Mouse (Mus musculus): ENCODE measurements around the gene D030056L22Rik. TPM values are rescaled to one million over a fixed set of nuclear protein-coding genes. Genes with fewer than 3 reads are reported as not detected.

D030056L22Rik gene
- total and polyA plus RNA-seq, 2 experiments from 2014 or later, result 40.8 to 49.0 TPM

DNA sequence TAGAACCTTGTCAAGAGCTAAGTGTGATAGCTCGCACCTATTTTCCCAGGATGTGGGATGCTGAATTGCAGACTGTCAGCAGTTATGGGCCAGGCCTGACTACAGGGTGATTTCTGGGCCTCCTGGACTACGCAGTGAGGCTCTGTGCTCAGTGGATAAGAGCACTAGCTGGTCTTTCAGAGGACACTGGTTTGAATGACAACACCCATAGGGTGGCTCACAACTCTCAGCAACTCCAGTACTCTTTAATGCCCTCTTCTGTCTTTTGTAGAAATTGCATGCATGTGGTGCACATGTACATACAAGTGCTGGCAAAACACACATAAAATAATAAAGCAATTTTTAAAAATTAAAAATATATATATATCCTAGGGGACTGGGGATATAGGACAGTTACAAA is 12.2 kb downstream of the D030056L22Rik start:
- Histone ChIP-seq H3K4me3 (ENCODE audit: low read length) (no peak overlapping the region), H3K9ac (replicated peaks; ENCODE audit: low read length) (no peak overlapping the region), H3K4me1 (ENCODE audit: insufficient read depth, low read length) (no peaks in the 10 kb centered on the region), H3K4me2 (ENCODE audit: low read depth, low read length) (no peak overlapping the region), H3K27ac (no peak overlapping the region), H3K27me3 (ENCODE audit: insufficient read depth, low read length) (no peaks in the 10 kb centered on the region), H3K9me3 (ENCODE audit: low read length) (no peaks in the 10 kb centered on the region), H3K36me3 (ENCODE audit: insufficient read depth, low read length) (no peaks in the 10 kb centered on the region)
- 87% methylated on average over 2 of the region's 2 CpGs for WGBS
- DNase-seq (ENCODE audit: low spot score) (no peak), ATAC-seq (no peak)
- TF ChIP-seq CTCF (IDR thresholded peaks at IDR 0.05; ENCODE audit: low read depth), result no peak

DNA sequence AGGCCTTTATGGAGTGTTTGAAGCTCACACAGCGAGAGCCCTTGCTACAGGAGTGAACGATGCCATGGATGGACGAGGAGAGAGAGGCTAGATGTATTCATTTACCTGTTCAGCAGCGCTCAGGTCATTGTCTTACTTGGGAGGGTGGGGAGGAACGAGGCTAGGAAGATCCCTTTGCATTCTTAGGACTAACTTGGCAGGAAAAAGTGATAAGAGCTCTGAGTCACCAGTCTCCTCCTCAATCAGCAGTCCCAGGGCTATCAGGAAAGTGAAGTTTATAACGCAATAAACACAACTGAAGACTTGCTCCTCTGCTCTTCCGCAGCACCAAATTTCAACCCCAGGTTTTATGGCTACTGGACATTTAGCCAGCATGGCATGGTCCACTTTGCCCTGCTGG is 17.3 kb downstream of the D030056L22Rik start:
- H3K4me3 ChIP-seq (ENCODE audit: low read length), result no peak overlapping the region
- H3K9ac ChIP-seq (replicated peaks; ENCODE audit: low read length), result no peak overlapping the region
- no peaks in the 10 kb centered on the region for H3K27me3 ChIP-seq (ENCODE audit: insufficient read depth, low read length)
- WGBS, result 85% methylated on average over 7 of the region's 7 CpGs
- no peaks in the 10 kb centered on the region for H3K4me1 ChIP-seq (ENCODE audit: insufficient read depth, low read length)
- no peak overlapping the region for H3K4me2 ChIP-seq (ENCODE audit: low read depth, low read length)
- no peaks in the 10 kb centered on the region for H3K36me3 ChIP-seq (ENCODE audit: insufficient read depth, low read length)
- no peak for DNase-seq (ENCODE audit: low spot score)
- H3K27ac ChIP-seq, result no peak overlapping the region
- no peaks in the 10 kb centered on the region for H3K9me3 ChIP-seq (ENCODE audit: low read length)
- TF ChIP-seq CTCF (IDR thresholded peaks at IDR 0.05; ENCODE audit: low read depth), result no peak
- ATAC-seq, result no peak

GRCm38 (mm10) chr19:18731077-18731476 is 18.1 kb downstream of the D030056L22Rik start:
- Histone ChIP-seq H3K9me3 (ENCODE audit: low read length) (no peaks in the 10 kb centered on the region), H3K27me3 (ENCODE audit: insufficient read depth, low read length) (no peaks in the 10 kb centered on the region), H3K4me3 (ENCODE audit: low read length) (no peak overlapping the region), H3K9ac (replicated peaks; ENCODE audit: low read length) (no peak overlapping the region), H3K4me2 (ENCODE audit: low read depth, low read length) (no peak overlapping the region), H3K36me3 (ENCODE audit: insufficient read depth, low read length) (no peaks in the 10 kb centered on the region), H3K27ac (no peak overlapping the region), H3K4me1 (ENCODE audit: insufficient read depth, low read length) (no peaks in the 10 kb centered on the region)
- 66% methylated on average over 7 of the region's 7 CpGs for WGBS
- DNase-seq (ENCODE audit: low spot score) (no peak), ATAC-seq (no peak)
- no peak for TF ChIP-seq CTCF (IDR thresholded peaks at IDR 0.05; ENCODE audit: low read depth)

DNA sequence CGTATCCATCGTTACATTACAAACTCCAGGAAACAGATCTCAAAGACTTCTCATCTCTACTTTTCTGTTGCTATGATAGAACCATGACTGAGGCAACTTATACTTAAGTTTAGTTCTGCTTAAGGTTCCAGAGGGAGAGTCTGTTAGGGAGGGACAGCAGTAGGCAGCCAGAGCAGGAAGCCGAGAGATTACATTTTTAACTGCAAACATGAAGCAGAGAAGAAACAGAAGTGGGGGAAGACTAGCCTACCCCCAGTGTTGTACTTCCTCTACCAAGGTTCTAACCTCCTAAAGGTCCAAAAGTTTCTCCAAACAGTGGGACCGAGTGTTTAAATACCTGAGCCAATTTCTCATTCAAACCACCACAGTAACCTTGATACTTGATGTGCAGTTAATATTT is 22.9 kb downstream of the D030056L22Rik start:
- no peak for TF ChIP-seq CTCF (IDR thresholded peaks at IDR 0.05; ENCODE audit: low read depth)
- Histone ChIP-seq H3K9ac (replicated peaks; ENCODE audit: low read length) (no peak overlapping the region), H3K4me2 (ENCODE audit: low read depth, low read length) (no peak overlapping the region), H3K9me3 (ENCODE audit: low read length) (no peaks in the 10 kb centered on the region), H3K27ac (no peak overlapping the region), H3K4me1 (ENCODE audit: insufficient read depth, low read length) (no peaks in the 10 kb centered on the region), H3K36me3 (ENCODE audit: insufficient read depth, low read length) (no peaks in the 10 kb centered on the region), H3K27me3 (ENCODE audit: insufficient read depth, low read length) (no peaks in the 10 kb centered on the region), H3K4me3 (ENCODE audit: low read length) (no peak overlapping the region)
- 95% methylated on average over 4 of the region's 4 CpGs for WGBS
- no peak for ATAC-seq
- DNase-seq (ENCODE audit: low spot score), result no peak

DNA sequence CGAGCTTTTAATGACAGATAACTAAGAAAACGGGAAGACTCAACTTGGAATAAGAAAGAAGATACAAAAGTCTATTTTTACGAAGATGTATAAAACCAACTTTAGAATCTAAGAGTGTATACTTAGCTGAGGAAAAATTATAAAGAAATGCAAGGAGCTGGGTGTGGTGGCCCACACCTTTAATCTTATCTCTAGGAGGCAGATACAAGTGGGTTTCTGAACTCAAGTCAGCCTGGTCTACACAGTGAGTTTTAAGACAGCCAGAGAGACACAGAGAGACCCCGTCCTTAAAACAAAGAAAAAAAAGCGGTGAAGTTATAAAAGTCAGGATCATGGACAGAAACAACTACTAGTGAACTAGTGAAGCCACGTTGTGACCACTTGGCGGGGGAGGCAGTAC is 26.2 kb downstream of the D030056L22Rik start:
- no peak for ATAC-seq
- TF ChIP-seq CTCF (IDR thresholded peaks at IDR 0.05; ENCODE audit: low read depth), result no peak
- 89% methylated on average over 7 of the region's 7 CpGs for WGBS
- Histone ChIP-seq H3K4me1 (ENCODE audit: insufficient read depth, low read length) (no peaks in the 10 kb centered on the region), H3K9ac (replicated peaks; ENCODE audit: low read length) (no peak overlapping the region), H3K36me3 (ENCODE audit: insufficient read depth, low read length) (no peaks in the 10 kb centered on the region), H3K9me3 (ENCODE audit: low read length) (no peaks in the 10 kb centered on the region), H3K4me3 (ENCODE audit: low read length) (no peak overlapping the region), H3K27me3 (ENCODE audit: insufficient read depth, low read length) (no peaks in the 10 kb centered on the region), H3K4me2 (ENCODE audit: low read depth, low read length) (no peak overlapping the region), H3K27ac (no peak overlapping the region)
- no peak for DNase-seq (ENCODE audit: low spot score)

- Histone ChIP-seq H3K9me3 (ENCODE audit: low read length) (no peaks in the 10 kb centered on the region), H3K36me3 (ENCODE audit: insufficient read depth, low read length) (no peaks in the 10 kb centered on the region), H3K9ac (replicated peaks; ENCODE audit: low read length) (no peak overlapping the region), H3K27ac (no peak overlapping the region), H3K4me2 (ENCODE audit: low read depth, low read length) (no peak overlapping the region), H3K4me1 (ENCODE audit: insufficient read depth, low read length) (no peaks in the 10 kb centered on the region), H3K27me3 (ENCODE audit: insufficient read depth, low read length) (no peaks in the 10 kb centered on the region), H3K4me3 (ENCODE audit: low read length) (no peak overlapping the region)
- no peak for TF ChIP-seq CTCF (IDR thresholded peaks at IDR 0.05; ENCODE audit: low read depth)
- 87% methylated on average over 5 of the region's 5 CpGs for WGBS
- DNase-seq (ENCODE audit: low spot score) (no peak), ATAC-seq (no peak)
These were observed 31.0 kb downstream of the D030056L22Rik start for GRCm38 (mm10) chr19:18743946-18744345.

GRCm38 (mm10) chr19:18746576-18747340 is 33.8 kb downstream of the D030056L22Rik start:
- Histone ChIP-seq H3K4me2 (ENCODE audit: low read depth, low read length) (no peak overlapping the region), H3K9ac (replicated peaks; ENCODE audit: low read length) (no peak overlapping the region), H3K27ac (no peak overlapping the region), H3K4me3 (ENCODE audit: low read length) (no peak overlapping the region), H3K36me3 (ENCODE audit: insufficient read depth, low read length) (no peaks in the 10 kb centered on the region), H3K9me3 (ENCODE audit: low read length) (no peaks in the 10 kb centered on the region), H3K27me3 (ENCODE audit: insufficient read depth, low read length) (0 out of 2 replicates have a peak, but pooled peaks cover 4% of the 10 kb centered on the region), H3K4me1 (ENCODE audit: insufficient read depth, low read length) (no peaks in the 10 kb centered on the region; the same call in 1 of the 2 replicates)
- no peak for ATAC-seq
- 94% methylated on average over 5 of the region's 5 CpGs for WGBS
- no peak for DNase-seq (ENCODE audit: low spot score)
- TF ChIP-seq CTCF (IDR thresholded peaks at IDR 0.05; ENCODE audit: low read depth), result no peak
